Mouse (Mus musculus) left cerebral cortex, adult 9 months (tissue): Measurements from ENCODE around the gene Nfkbiz.

Source experiments
- DNase-seq, 2 experiments: peaks; one replicate each; pipeline ENCODE4 v3.0.0; 2022; ENCODE audit warnings: low spot score in 2 of 2

Gene Nfkbiz

GRCm38 (mm10) chr16:55804799-55805198 lies 33.9 kb downstream of the Nfkbiz start:
- DNase-seq = no peak

- no peak for DNase-seq
These were observed 37.1 kb downstream of the Nfkbiz start for GRCm38 (mm10) chr16:55801629-55802028.

- DNase-seq = no peak
These were observed 39.9 kb downstream of the Nfkbiz start for GRCm38 (mm10) chr16:55798845-55799244.

GRCm38 (mm10) chr16:55790326-55790725 lies 48.4 kb downstream of the Nfkbiz start:
- no peak for DNase-seq

GRCm38 (mm10) chr16:55789291-55789690 lies 49.4 kb downstream of the Nfkbiz start:
- peak in 1 of 2 experiments; percentile 4 for DNase-seq

- DNase-seq = no peak
These were observed 50.0 kb downstream of the Nfkbiz start for GRCm38 (mm10) chr16:55788671-55789070.

- no peak for DNase-seq
These were observed 51.2 kb downstream of the Nfkbiz start for GRCm38 (mm10) chr16:55787385-55788072.

- no peak for DNase-seq
These were observed 54.3 kb downstream of the Nfkbiz start for GRCm38 (mm10) chr16:55784379-55784778.

GRCm38 (mm10) chr16:55783923-55784322 lies 54.8 kb downstream of the Nfkbiz start:
- no peak for DNase-seq

- no peak for DNase-seq
These were observed 55.8 kb downstream of the Nfkbiz start for GRCm38 (mm10) chr16:55782911-55783310.

- DNase-seq = no peak
These were observed 56.9 kb downstream of the Nfkbiz start for GRCm38 (mm10) chr16:55781809-55782208.

- DNase-seq = no peak
These were observed 57.6 kb downstream of the Nfkbiz start for GRCm38 (mm10) chr16:55780958-55781558.

- DNase-seq = no peak
These were observed 62.4 kb downstream of the Nfkbiz start for GRCm38 (mm10) chr16:55776329-55776728.

- DNase-seq = peak in 1 of 2 experiments; percentile 6
These were observed 68.5 kb downstream of the Nfkbiz start for GRCm38 (mm10) chr16:55770247-55770646.
